Mouse (Mus musculus) ES-Bruce4 (cell line): ENCODE measurements around the gene Fam241b. TPM values are rescaled to one million over a fixed set of nuclear protein-coding genes. Genes with fewer than 3 reads are reported as not detected.

Source experiments
- H3K27ac ChIP-seq: 2 replicates; pipeline ENCODE4 v1.5.1; 2012; ENCODE audit warnings: low read length, inconsistent platforms; ENCODE audit not compliant: insufficient read depth
- H3K27me3 ChIP-seq: 2 replicates; pipeline ENCODE4 v1.6.1; 2012; ENCODE audit warnings: mild to moderate bottlenecking, low read length, inconsistent platforms; ENCODE audit not compliant: control insufficient read depth, poor library complexity, insufficient read depth, severe bottlenecking
- H3K36me3 ChIP-seq: 2 replicates; pipeline ENCODE4 v1.6.1; 2012; ENCODE audit warnings: inconsistent platforms, mild to moderate bottlenecking, low read length, moderate library complexity; ENCODE audit not compliant: control insufficient read depth, poor library complexity, insufficient read depth, severe bottlenecking
- H3K4me1 ChIP-seq: one replicate; pipeline ENCODE4 v1.8.1; 2011; ENCODE audit warnings: low read length; ENCODE audit not compliant: control insufficient read depth, insufficient read depth
- H3K4me3 ChIP-seq: 2 replicates; pipeline ENCODE4 v1.5.1; 2011; ENCODE audit warnings: low read depth, mild to moderate bottlenecking, low read length
- H3K9ac ChIP-seq: 2 replicates; pipeline ENCODE4 v1.6.1; 2012; ENCODE audit warnings: low read depth, mild to moderate bottlenecking, inconsistent platforms; ENCODE audit not compliant: poor library complexity, severe bottlenecking
- H3K9me3 ChIP-seq: replicated peaks from 2 replicates; pipeline ENCODE4 v1.6.1; 2012; ENCODE audit warnings: mild to moderate bottlenecking, low read length, inconsistent platforms; ENCODE audit not compliant: control insufficient read depth, poor library complexity, insufficient read depth, severe bottlenecking
- CTCF ChIP-seq: IDR thresholded peaks from one replicate; pipeline ENCODE4 v1.8.1; 2011; ENCODE audit warnings: low read depth, low read length
- EP300 ChIP-seq: IDR thresholded peaks from 2 replicates; pipeline ENCODE4 v1.6.1; 2011; ENCODE audit warnings: low read depth, low read length; ENCODE audit not compliant: insufficient read depth
- POLR2A ChIP-seq: IDR thresholded peaks from one replicate; pipeline ENCODE4 v1.8.1; 2011; ENCODE audit warnings: low read length; ENCODE audit not compliant: insufficient read depth
- polyA plus RNA-seq: library from polyadenylated mRNA; stranded (reverse); fragments of >200 nt; gene quantifications from 2 replicates; pipeline ENCODE4 v1.2.4, GENCODE M21; 2011; ENCODE audit warnings: low read depth; ENCODE audit not compliant: missing spikeins, insufficient read depth, insufficient read length

Fam241b gene
- polyA plus RNA-seq, 1 experiment: 25.7 TPM

GRCm38 (mm10) chr10:62172841-62173553 is 29.3 kb upstream of the Fam241b start:
- H3K36me3 ChIP-seq: no peaks in the 10 kb centered on the region
- TF ChIP-seq CTCF: no peak
- no peak for TF ChIP-seq POLR2A
- TF ChIP-seq EP300: no peak
- H3K9me3 ChIP-seq: peaks cover 5% of the 10 kb centered on the region; the same call in 1 of the 2 replicates
- no peak overlapping the region for H3K4me3 ChIP-seq
- no peaks in the 10 kb centered on the region for H3K27me3 ChIP-seq
- H3K4me1 ChIP-seq: peaks cover 1% of the 10 kb centered on the region
- no peak overlapping the region for H3K27ac ChIP-seq
- H3K9ac ChIP-seq: no peak overlapping the region

- H3K36me3 ChIP-seq: no peaks in the 10 kb centered on the region
- H3K27ac ChIP-seq: no peak overlapping the region
- H3K27me3 ChIP-seq: no peaks in the 10 kb centered on the region
- no peak overlapping the region for H3K4me3 ChIP-seq
- H3K4me1 ChIP-seq: no peaks in the 10 kb centered on the region
- H3K9ac ChIP-seq: no peak overlapping the region
- no peaks in the 10 kb centered on the region for H3K9me3 ChIP-seq
- TF ChIP-seq EP300 (no peak), POLR2A (no peak), CTCF (no peak)
Measured at GRCm38 (mm10) chr10:62162410-62162809, 18.7 kb upstream of the Fam241b start.

- no peaks in the 10 kb centered on the region for H3K27me3 ChIP-seq
- H3K4me1 ChIP-seq: no peaks in the 10 kb centered on the region
- no peak overlapping the region for H3K4me3 ChIP-seq
- H3K27ac ChIP-seq: no peak overlapping the region
- H3K9ac ChIP-seq: no peak overlapping the region
- H3K36me3 ChIP-seq: no peaks in the 10 kb centered on the region
- no peaks in the 10 kb centered on the region for H3K9me3 ChIP-seq
- TF ChIP-seq EP300 (0 out of 2 replicates have a peak, but pooled peaks have one; percentile 51), POLR2A (no peak), CTCF (no peak)
Measured at GRCm38 (mm10) chr10:62149929-62150328, 6.2 kb upstream of the Fam241b start.

- Histone ChIP-seq H3K27ac (no peak overlapping the region), H3K36me3 (no peaks in the 10 kb centered on the region), H3K9me3 (no peaks in the 10 kb centered on the region), H3K4me1 (peaks cover 3% of the 10 kb centered on the region), H3K4me3 (no peak overlapping the region), H3K9ac (no peak overlapping the region), H3K27me3 (no peaks in the 10 kb centered on the region)
- no peak for TF ChIP-seq CTCF
- TF ChIP-seq POLR2A: no peak
- no peak for TF ChIP-seq EP300
Measured at GRCm38 (mm10) chr10:62147466-62148248, 3.9 kb upstream of the Fam241b start.

GRCm38 (mm10) chr10:62145957-62146356 is 2.2 kb upstream of the Fam241b start:
- H3K36me3 ChIP-seq: no peaks in the 10 kb centered on the region
- H3K27me3 ChIP-seq: no peaks in the 10 kb centered on the region
- no peak overlapping the region for H3K9ac ChIP-seq
- no peak overlapping the region for H3K27ac ChIP-seq
- H3K4me1 ChIP-seq: peaks cover 3% of the 10 kb centered on the region
- no peaks in the 10 kb centered on the region for H3K9me3 ChIP-seq
- TF ChIP-seq EP300: no peak
- no peak for TF ChIP-seq CTCF
- no peak for TF ChIP-seq POLR2A
- H3K4me3 ChIP-seq: no peak overlapping the region

- no peak overlapping the region for H3K9ac ChIP-seq
- H3K4me1 ChIP-seq: peaks cover 9% of the 10 kb centered on the region
- TF ChIP-seq EP300: no peak
- no peak for TF ChIP-seq CTCF
- TF ChIP-seq POLR2A: no peak
- H3K4me3 ChIP-seq: no peak overlapping the region
- no peaks in the 10 kb centered on the region for H3K27me3 ChIP-seq
- no peaks in the 10 kb centered on the region for H3K9me3 ChIP-seq
- H3K27ac ChIP-seq: no peak overlapping the region
- H3K36me3 ChIP-seq: no peaks in the 10 kb centered on the region
Measured at GRCm38 (mm10) chr10:62138040-62138439, 5.7 kb downstream of the Fam241b start.
